Comparison of ENCODE assay signal across 9 mouse cellular contexts in the genomic region with DNA sequence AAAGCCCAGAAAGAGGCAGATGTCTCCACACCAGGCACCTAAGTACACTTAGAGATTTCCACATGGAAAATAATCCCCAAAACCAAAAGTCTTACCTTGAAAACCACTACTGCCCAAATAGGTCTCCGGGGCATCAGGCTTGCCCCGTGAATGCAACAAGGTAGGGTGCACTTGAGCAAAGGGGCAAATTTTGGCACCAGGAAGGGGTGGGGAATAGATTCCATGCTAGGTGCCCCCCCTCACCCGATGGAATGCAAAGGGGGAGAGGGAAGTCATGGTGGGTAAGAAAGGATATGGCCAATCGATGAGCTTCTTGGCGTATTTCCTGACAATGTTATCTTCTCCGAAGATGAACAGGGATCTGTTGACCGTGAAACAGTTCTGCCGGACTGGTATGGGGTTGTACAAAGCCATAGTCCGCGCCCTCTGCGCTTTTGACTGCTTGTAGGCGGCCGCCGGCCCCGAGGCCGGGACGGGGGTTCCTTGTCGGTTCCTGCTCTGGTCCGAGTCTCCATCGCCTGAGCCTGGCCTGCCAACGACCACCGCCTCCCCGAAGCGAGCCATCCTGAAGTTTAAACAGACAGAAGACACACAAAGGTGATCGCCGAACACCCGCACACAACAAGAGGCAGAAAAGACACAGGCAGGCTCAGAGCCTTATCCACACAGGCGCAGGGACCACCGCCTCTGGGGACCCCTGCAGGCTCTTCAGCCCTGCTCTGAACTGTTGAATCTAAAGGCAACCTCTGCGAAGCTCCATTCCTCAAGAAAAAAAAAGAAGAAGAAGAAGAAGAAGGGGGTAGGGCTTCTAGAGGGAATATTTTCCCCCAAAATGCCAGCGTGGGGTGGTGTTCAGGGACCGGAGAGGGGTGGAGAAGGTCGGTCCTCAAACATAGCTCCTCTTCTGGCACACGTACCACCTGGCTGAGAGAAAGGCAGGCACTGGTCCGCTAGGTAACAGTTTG.
A peak's percentile ranks its signal among the peaks of the same experiment; 100 is the strongest.
DNase-seq lines count a peak whose midpoint lies in the region; ATAC-seq and TF ChIP-seq lines count a peak whose summit lies in the region.
"Had no signal": no experiment of that assay in that cellular context is flagged by ENCODE, and none has a peak within 500 bp of the region (broad histone marks: within the 10 kb centered on the region; RNA-seq: fewer than 3 reads in every experiment).

No protein-coding gene starts in this region.

- peak overlapping the region; percentile 57 for H3K9ac ChIP-seq in forebrain, embryonic 14.5 days (ENCODE audit: low read length)
- H3K9ac ChIP-seq in liver, postnatal 0 days (replicated peaks): no peak overlapping the region

- 17% methylated on average over 35 of the region's 35 CpGs for WGBS in forebrain, embryonic 14.5 days
- 31% methylated on average over 35 of the region's 35 CpGs for WGBS in liver, postnatal 0 days (ENCODE audit: insufficient replicate concordance)

- DNase-seq in gastrocnemius, adult 2 months: no peak
- DNase-seq in gastrocnemius, postnatal 25 days: no peak
- no peak for DNase-seq in forebrain, embryonic 14.5 days (ENCODE audit: low spot score)
- DNase-seq in liver, postnatal 0 days: no peak
- DNase-seq in adrenal gland, postnatal 10 days: no peak
- no peak for DNase-seq in urinary bladder, postnatal 36 days (ENCODE audit: low spot score in 2 of 2)
- no peak for DNase-seq in spleen, postnatal 14 days (ENCODE audit: low spot score in 2 of 2)
- DNase-seq: layer of hippocampus, adult 9-11 months had no signal

- no peaks in the 10 kb centered on the region for H3K36me3 ChIP-seq in E14TG2a.4 (ENCODE audit: insufficient read depth, low read length)
- no peaks in the 10 kb centered on the region for H3K36me3 ChIP-seq in forebrain, embryonic 14.5 days (ENCODE audit: control insufficient read depth, insufficient read depth, low read length)
- no peaks in the 10 kb centered on the region for H3K36me3 ChIP-seq in liver, postnatal 0 days (replicated peaks; ENCODE audit: insufficient read depth, low read length)

- H3K27me3 ChIP-seq in E14TG2a.4 (ENCODE audit: insufficient read depth, low read length): peaks cover 81% of the 10 kb centered on the region
- peaks cover 23% of the 10 kb centered on the region for H3K27me3 ChIP-seq in forebrain, embryonic 14.5 days (replicated peaks; ENCODE audit: control insufficient read depth, insufficient read depth, low read length)
- peaks cover 64% of the 10 kb centered on the region for H3K27me3 ChIP-seq in liver, postnatal 0 days (ENCODE audit: insufficient read depth, low read length)

- H3K4me2 ChIP-seq in forebrain, embryonic 14.5 days (ENCODE audit: low read length): peak overlapping the region; percentile 74
- H3K4me2 ChIP-seq in liver, postnatal 0 days (ENCODE audit: low read depth, low read length): peak overlapping the region; percentile 44; the same call in 1 of the 2 replicates

- H3K9me3 ChIP-seq in E14TG2a.4 (ENCODE audit: low read length): peaks cover 8% of the 10 kb centered on the region; the same call in 1 of the 2 replicates
- H3K9me3 ChIP-seq in forebrain, embryonic 14.5 days (replicated peaks; ENCODE audit: control insufficient read depth, low read length): no peaks in the 10 kb centered on the region
- H3K9me3 ChIP-seq in liver, postnatal 0 days (ENCODE audit: low read length): no peaks in the 10 kb centered on the region

- no peak for ATAC-seq in forebrain, embryonic 14.5 days
- no peak for ATAC-seq in liver, postnatal 0 days

- no peak for TF ChIP-seq EP300 in liver, postnatal 0 days (IDR thresholded peaks at IDR 0.05; ENCODE audit: low read depth)

- peak overlapping the region; percentile 61 for H3K4me3 ChIP-seq in gastrocnemius, adult 2 months
- H3K4me3 ChIP-seq in E14TG2a.4 (replicated peaks; ENCODE audit: low read length): peak overlapping the region; percentile 65
- peak overlapping the region; percentile 41 for H3K4me3 ChIP-seq in forebrain, embryonic 14.5 days (ENCODE audit: low read depth, low read length)
- peak overlapping the region; percentile 10; the same call in 1 of the 2 replicates for H3K4me3 ChIP-seq in liver, postnatal 0 days (ENCODE audit: low read depth, low read length)

- no peak for TF ChIP-seq CTCF in gastrocnemius, adult 2 months (IDR thresholded peaks at IDR 0.05)
- TF ChIP-seq CTCF in E14TG2a.4 (conservative IDR thresholded peaks at IDR 0.05; ENCODE audit: low read length): no peak
- TF ChIP-seq CTCF in liver, postnatal 0 days (IDR thresholded peaks at IDR 0.05; ENCODE audit: low read depth): no peak

- H3K4me1 ChIP-seq in E14TG2a.4 (replicated peaks; ENCODE audit: low read depth, low read length): peaks cover 38% of the 10 kb centered on the region
- H3K4me1 ChIP-seq in forebrain, embryonic 14.5 days (ENCODE audit: control insufficient read depth, insufficient read depth, low read length): peaks cover 16% of the 10 kb centered on the region
- no peaks in the 10 kb centered on the region for H3K4me1 ChIP-seq in liver, postnatal 0 days (ENCODE audit: insufficient read depth)

- intact Hi-C loops in gastrocnemius, adult 2 months (cut with DNase I): loop anchor here (10.0 kb wide), 1 partner anchor 191 kb away; no protein-coding TSS in a partner anchor

- no peak overlapping the region for H3K27ac ChIP-seq in gastrocnemius, adult 2 months
- H3K27ac ChIP-seq in forebrain, embryonic 14.5 days (ENCODE audit: low read depth, low read length): no peak overlapping the region
- H3K27ac ChIP-seq in liver, postnatal 0 days (ENCODE audit: low read depth): no peak overlapping the region

Comparison
In these comparisons a context has a peak if more than half of its experiments do, and no peak if none do; other contexts are left out.
1. H3K4me3 ChIP-seq: peak in every context shown above with its lines; median percentile 65 in E14TG2a.4; 61 in gastrocnemius, adult 2 months; 41 in forebrain, embryonic 14.5 days; 10 in liver, postnatal 0 days.